Mouse (Mus musculus): ENCODE measurements around the gene Ly6g6e. TPM values are rescaled to one million over a fixed set of nuclear protein-coding genes. Genes with fewer than 3 reads are reported as not detected.

Gene Ly6g6e
- polyA plus RNA-seq, 1 experiment: 5.3 TPM

- TF ChIP-seq CTCF (IDR thresholded peaks at IDR 0.05; ENCODE audit: borderline replicate concordance, insufficient read depth, low read depth, low read length): no peak
- no peak for TF ChIP-seq POLR2A (IDR thresholded peaks at IDR 0.05; ENCODE audit: borderline replicate concordance, insufficient read depth, low read length)
- Histone ChIP-seq H3K27ac (ENCODE audit: insufficient read depth, low read length) (no peak overlapping the region), H3K4me1 (ENCODE audit: control insufficient read depth, insufficient read depth, low read length) (peaks cover 34% of the 10 kb centered on the region), H3K4me3 (replicated peaks; ENCODE audit: insufficient read depth, low read depth, low read length) (no peak overlapping the region), H3K27me3 (ENCODE audit: control insufficient read depth, insufficient read depth, low read length) (no peaks in the 10 kb centered on the region)
- peak in 1 of 2 experiments; percentile 50 for DNase-seq
- 49% methylated on average over 3 of the region's 3 CpGs for WGBS
Observed at GRCm38 (mm10) chr17:35063466-35063865, 13.2 kb upstream of the Ly6g6e start.

- TF ChIP-seq POLR2A (IDR thresholded peaks at IDR 0.05; ENCODE audit: borderline replicate concordance, insufficient read depth, low read length) (no peak), CTCF (IDR thresholded peaks at IDR 0.05; ENCODE audit: borderline replicate concordance, insufficient read depth, low read depth, low read length) (no peak)
- Histone ChIP-seq H3K27me3 (ENCODE audit: control insufficient read depth, insufficient read depth, low read length) (no peaks in the 10 kb centered on the region), H3K4me1 (ENCODE audit: control insufficient read depth, insufficient read depth, low read length) (peaks cover 43% of the 10 kb centered on the region), H3K4me3 (replicated peaks; ENCODE audit: insufficient read depth, low read depth, low read length) (no peak overlapping the region), H3K27ac (ENCODE audit: insufficient read depth, low read length) (peak overlapping the region; percentile 82)
- peak; percentile 73 to 79 for DNase-seq
- WGBS: 19% methylated on average over 10 of the region's 10 CpGs
Observed at GRCm38 (mm10) chr17:35064378-35064877, 12.3 kb upstream of the Ly6g6e start.

- TF ChIP-seq CTCF (IDR thresholded peaks at IDR 0.05; ENCODE audit: borderline replicate concordance, insufficient read depth, low read depth, low read length) (no peak), POLR2A (IDR thresholded peaks at IDR 0.05; ENCODE audit: borderline replicate concordance, insufficient read depth, low read length) (peak; percentile 38; the same call in 1 of the 2 replicates)
- Histone ChIP-seq H3K27ac (ENCODE audit: insufficient read depth, low read length) (peak within 1 kb of the TSS; percentile 82), H3K4me3 (replicated peaks; ENCODE audit: insufficient read depth, low read depth, low read length) (peak within 1 kb of the TSS; percentile 45), H3K27me3 (ENCODE audit: control insufficient read depth, insufficient read depth, low read length) (no peaks in the 10 kb centered on the region), H3K4me1 (ENCODE audit: control insufficient read depth, insufficient read depth, low read length) (peaks cover 45% of the 10 kb centered on the region)
- DNase-seq: peak; percentile 72 to 77
- 9% methylated on average over 48 of the region's 48 CpGs for WGBS
Observed at GRCm38 (mm10) chr17:35064951-35065947, 11.5 kb upstream of the Ly6g6e start, which contains the start of gene Ly6g6c. Gene Ly6g6c (plus strand): TSS chr17:35065388.

GRCm38 (mm10) chr17:35066084-35066483 lies 10.6 kb upstream of the Ly6g6e start, which contains the start of gene Mpig6b:
Gene Mpig6b (minus strand): TSS chr17:35066184.
- Histone ChIP-seq H3K4me1 (ENCODE audit: control insufficient read depth, insufficient read depth, low read length) (peaks cover 41% of the 10 kb centered on the region), H3K27ac (ENCODE audit: insufficient read depth, low read length) (peak within 1 kb of the TSS; percentile 17; the same call in 1 of the 2 replicates), H3K4me3 (replicated peaks; ENCODE audit: insufficient read depth, low read depth, low read length) (peak within 1 kb of the TSS; percentile 45), H3K27me3 (ENCODE audit: control insufficient read depth, insufficient read depth, low read length) (no peaks in the 10 kb centered on the region)
- 76% methylated on average over 10 of the region's 10 CpGs for WGBS
- peak in 1 of 2 experiments; percentile 22 for DNase-seq
- no peak for TF ChIP-seq POLR2A (IDR thresholded peaks at IDR 0.05; ENCODE audit: borderline replicate concordance, insufficient read depth, low read length)
- no peak for TF ChIP-seq CTCF (IDR thresholded peaks at IDR 0.05; ENCODE audit: borderline replicate concordance, insufficient read depth, low read depth, low read length)

GRCm38 (mm10) chr17:35068213-35068914 lies 8.3 kb upstream of the Ly6g6e start:
- TF ChIP-seq POLR2A (IDR thresholded peaks at IDR 0.05; ENCODE audit: borderline replicate concordance, insufficient read depth, low read length) (no peak), CTCF (IDR thresholded peaks at IDR 0.05; ENCODE audit: borderline replicate concordance, insufficient read depth, low read depth, low read length) (no peak)

GRCm38 (mm10) chr17:35070556-35071229 lies 6.0 kb upstream of the Ly6g6e start:
- Histone ChIP-seq H3K27ac (ENCODE audit: insufficient read depth, low read length) (peak overlapping the region; percentile 97), H3K4me1 (ENCODE audit: control insufficient read depth, insufficient read depth, low read length) (peaks cover 43% of the 10 kb centered on the region), H3K4me3 (replicated peaks; ENCODE audit: insufficient read depth, low read depth, low read length) (peak overlapping the region; percentile 16), H3K27me3 (ENCODE audit: control insufficient read depth, insufficient read depth, low read length) (no peaks in the 10 kb centered on the region)
- 5% methylated on average over 6 of the region's 6 CpGs for WGBS
- DNase-seq: peak; percentile 87 to 97
- TF ChIP-seq POLR2A (IDR thresholded peaks at IDR 0.05; ENCODE audit: borderline replicate concordance, insufficient read depth, low read length) (no peak; the same call in 1 of the 2 replicates), CTCF (IDR thresholded peaks at IDR 0.05; ENCODE audit: borderline replicate concordance, insufficient read depth, low read depth, low read length) (peak; percentile 78)

More at GRCm38 (mm10) chr17:35068213-35068914, 8.3 kb upstream of the Ly6g6e start:
- 62% methylated on average over 17 of the region's 17 CpGs for WGBS
- H3K27me3 ChIP-seq (ENCODE audit: control insufficient read depth, insufficient read depth, low read length): no peaks in the 10 kb centered on the region
- no peak overlapping the region for H3K4me3 ChIP-seq (replicated peaks; ENCODE audit: insufficient read depth, low read depth, low read length)
- peak overlapping the region; percentile 86; the same call in 1 of the 2 replicates for H3K27ac ChIP-seq (ENCODE audit: insufficient read depth, low read length)
- peaks cover 50% of the 10 kb centered on the region for H3K4me1 ChIP-seq (ENCODE audit: control insufficient read depth, insufficient read depth, low read length)
- peak; percentile 43 to 63 for DNase-seq

GRCm38 (mm10) chr17:35071454-35071853 lies 5.2 kb upstream of the Ly6g6e start:
- Histone ChIP-seq H3K27ac (ENCODE audit: insufficient read depth, low read length) (peak overlapping the region; percentile 98), H3K4me1 (ENCODE audit: control insufficient read depth, insufficient read depth, low read length) (peaks cover 43% of the 10 kb centered on the region), H3K27me3 (ENCODE audit: control insufficient read depth, insufficient read depth, low read length) (no peaks in the 10 kb centered on the region), H3K4me3 (replicated peaks; ENCODE audit: insufficient read depth, low read depth, low read length) (no peak overlapping the region)
- no peak for TF ChIP-seq CTCF (IDR thresholded peaks at IDR 0.05; ENCODE audit: borderline replicate concordance, insufficient read depth, low read depth, low read length)
- TF ChIP-seq POLR2A (IDR thresholded peaks at IDR 0.05; ENCODE audit: borderline replicate concordance, insufficient read depth, low read length): no peak
- DNase-seq: peak; percentile 46 to 49
- 41% methylated on average over 9 of the region's 9 CpGs for WGBS

Measured in cerebellum, adult 2 months (tissue).